Mouse (Mus musculus) left cerebral cortex, adult 9 months (tissue): ENCODE data around the gene Odf2.

Source experiments
- DNase-seq, 2 experiments: peaks; one replicate each; pipeline ENCODE4 v3.0.0; 2022; ENCODE audit warnings: low spot score in 2 of 2

Gene Odf2

GRCm38 (mm10) chr2:29889066-29889944, at the start of gene Odf2:
Odf2 (plus strand) TSS chr2:29889221.
- peak; percentile 97 to 100 for DNase-seq

GRCm38 (mm10) chr2:29839460-29839859, 49.6 kb upstream of the Odf2 start:
- no peak for DNase-seq

DNA sequence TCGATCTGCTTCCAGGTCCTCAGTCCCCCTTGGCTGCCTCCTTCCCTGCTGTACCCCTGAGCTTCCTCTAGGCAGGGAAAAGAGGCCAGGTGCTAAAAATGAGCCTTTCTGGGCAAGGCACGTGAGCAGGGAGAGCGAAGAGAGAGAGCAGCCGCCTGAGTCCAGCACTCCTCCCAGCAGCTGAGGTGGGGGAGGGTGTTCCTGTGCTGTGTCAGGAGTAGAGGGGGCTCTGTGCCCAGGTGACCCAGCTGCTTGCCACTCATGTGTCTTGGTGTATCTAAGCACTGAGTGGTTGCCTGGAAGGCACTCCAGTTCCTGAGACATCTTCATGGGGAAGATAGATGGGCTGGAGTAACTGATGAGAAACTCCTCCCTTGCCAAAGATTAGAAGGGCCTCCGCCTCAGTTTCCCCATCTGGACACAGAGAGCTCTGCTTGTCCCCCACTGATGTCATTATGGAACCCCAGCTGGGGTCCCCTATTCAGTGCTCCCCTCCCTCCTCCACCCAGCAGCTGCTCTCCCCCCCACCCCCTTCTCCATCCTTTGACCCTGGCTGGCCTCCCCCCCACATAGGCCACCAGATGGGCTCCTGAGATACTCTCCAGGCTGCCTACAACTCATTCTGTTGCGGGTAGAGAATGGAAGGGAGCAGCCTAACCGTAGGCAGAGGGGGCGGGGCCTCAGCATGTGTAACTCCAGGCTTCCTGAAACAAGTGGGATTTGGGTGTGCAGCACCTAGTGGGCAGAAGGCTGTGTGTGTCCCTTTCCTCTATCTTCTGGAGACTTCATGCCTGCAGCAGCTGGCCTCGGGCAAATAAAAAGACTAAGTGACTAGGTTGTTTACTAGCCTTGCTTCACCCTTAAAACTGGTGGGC, 45.6 kb upstream of the Odf2 start:
- peak in 1 of 2 experiments; percentile 61 for DNase-seq

- no peak for DNase-seq
Measured at GRCm38 (mm10) chr2:29844115-29844514, 44.9 kb upstream of the Odf2 start.

DNA sequence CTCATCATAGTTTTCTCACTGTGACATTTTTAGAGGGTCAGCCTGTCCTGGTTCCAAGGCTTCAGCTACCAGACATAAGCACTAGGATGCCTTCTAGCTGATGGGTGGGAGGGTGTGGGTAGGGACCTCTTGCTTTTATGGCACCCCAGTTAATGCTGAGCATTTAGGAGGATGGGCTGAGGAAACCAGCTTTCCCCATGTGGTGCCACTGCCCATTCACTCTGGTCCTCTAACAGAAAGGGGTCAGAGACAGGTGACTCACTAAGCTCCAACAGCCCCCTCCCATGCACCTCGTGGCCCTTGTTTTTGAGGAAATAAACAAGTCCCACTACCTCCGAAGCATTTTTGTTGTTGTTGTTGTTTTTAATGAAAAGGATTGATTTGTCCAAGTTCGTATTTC, 44.4 kb upstream of the Odf2 start:
- DNase-seq: no peak

DNA sequence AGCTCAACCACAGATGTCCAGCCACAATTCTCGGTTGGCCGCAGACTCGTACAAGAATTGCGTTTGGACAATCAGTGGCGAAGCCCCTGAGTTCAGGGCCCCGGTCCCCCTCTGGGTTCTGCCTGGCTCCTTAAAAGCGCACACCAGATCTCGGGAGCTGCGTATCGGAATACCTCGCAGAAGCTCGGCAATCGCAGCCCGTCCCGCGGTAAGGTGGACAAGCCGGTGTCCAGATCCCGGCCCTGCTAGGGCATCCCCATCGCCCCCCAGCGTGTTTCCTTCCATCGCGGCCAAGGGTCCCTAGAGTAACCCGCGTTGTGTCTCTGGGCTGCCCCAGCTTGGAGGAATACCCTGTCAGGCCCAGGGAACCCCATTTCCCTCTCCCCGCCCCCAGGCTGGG, 43.4 kb upstream of the Odf2 start:
- no peak for DNase-seq

DNA sequence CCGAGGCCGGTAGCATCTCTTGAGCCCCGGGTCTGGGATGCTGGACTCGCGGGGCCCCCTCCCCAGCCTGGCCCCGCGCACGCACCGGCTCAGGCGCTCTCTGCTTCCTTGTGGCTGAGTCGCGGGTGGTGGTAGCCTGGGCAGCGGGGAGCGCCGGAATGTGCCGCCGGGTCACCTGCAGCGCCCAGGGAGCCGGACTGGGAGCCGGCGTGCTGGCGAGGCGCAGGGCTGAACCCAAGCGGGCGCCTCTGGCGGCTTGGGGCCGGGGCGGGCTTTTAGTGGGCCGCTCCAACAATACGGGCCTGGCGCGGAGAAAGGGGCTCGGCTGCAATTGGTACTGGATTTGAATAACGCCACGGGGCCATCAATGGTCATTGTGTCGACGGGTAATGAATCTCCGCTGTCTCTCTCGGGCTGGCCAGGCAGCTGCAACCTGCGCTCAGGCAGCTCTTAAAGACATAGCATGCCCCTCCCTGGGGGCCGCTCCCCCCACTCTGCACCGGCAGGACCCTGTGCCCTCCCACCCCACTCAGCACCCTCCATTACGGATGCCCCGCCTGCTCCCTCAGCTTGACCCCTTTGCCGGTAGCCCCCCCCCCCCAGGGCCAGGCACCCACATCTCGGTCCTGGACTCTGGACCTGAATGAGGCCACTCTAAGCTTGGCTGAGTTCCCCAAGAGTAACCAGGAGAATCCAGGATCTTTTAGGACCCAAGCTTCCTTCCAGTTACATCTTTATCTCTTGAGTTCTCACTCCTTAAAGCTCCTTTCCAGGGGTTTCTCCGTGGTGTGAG, 42.8 kb upstream of the Odf2 start:
- no peak for DNase-seq

DNA sequence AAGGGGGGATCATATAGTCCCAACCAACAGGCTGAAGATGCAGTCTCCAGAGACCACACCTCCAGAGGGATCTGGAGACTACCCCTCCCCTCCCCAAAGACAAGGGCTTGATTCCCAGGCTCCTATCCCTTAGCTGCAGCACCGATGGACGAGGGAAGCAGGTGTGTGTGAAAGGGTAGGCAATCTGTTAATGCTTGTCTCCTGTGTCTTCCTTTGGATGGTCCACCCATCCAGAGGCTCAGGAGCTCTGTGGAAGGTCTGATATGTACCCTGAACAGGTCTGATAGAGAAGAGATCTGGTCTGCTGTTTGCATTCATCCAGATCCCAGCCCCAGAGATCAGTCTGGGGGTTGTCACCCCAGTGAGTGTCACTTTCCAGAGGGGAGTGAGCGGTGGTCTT, 42.1 kb upstream of the Odf2 start:
- no peak for DNase-seq

DNA sequence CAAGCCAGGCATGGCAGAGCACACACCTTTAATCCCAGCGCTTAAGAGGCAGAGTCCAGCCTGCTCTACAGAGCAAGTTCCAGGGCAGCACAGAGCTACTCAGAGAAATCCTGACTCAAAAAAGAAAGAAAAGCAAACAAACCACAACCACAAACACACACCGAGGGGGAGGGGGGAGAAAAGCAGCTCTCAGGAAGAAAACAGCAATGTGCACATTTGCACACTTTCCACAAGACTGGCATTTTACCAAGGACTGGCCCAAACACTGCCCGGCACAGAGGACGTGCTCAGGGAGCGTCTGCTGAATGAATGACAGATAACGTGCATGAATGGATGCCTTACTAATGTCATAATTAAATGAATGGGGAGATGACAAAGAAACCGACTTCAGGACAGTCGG, 40.0 kb upstream of the Odf2 start:
- DNase-seq: no peak

DNA sequence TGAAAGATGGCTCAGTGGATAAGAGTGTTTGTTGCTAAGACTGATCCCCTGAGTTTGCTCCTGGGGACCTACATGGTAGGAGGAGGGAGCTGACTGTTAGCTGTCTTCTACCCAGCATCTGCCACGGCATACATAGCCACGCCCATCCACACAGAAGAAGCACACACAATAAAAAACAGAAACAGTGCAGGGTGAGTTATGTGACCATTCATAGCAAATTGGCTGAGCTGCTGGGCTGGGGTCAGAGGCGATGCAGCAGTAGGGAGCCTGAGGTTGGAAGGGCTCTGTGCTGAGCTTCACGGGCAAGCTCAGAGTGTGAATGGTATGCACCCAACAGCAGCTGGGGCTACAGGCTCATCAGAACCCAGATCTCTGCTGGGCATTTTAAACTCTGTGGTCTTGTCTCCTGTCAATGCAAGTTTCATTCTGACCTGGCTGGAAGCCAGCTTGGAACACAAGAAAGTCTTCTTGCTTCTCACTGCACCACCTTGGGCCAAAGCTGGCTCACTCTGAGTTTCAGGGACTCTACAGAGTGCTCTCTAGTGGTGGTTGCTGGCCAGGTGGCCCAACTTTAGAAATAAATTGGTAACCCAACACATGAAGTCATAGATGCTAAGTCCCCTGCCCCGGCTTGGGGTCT, 39.1 kb upstream of the Odf2 start:
- no peak for DNase-seq

DNA sequence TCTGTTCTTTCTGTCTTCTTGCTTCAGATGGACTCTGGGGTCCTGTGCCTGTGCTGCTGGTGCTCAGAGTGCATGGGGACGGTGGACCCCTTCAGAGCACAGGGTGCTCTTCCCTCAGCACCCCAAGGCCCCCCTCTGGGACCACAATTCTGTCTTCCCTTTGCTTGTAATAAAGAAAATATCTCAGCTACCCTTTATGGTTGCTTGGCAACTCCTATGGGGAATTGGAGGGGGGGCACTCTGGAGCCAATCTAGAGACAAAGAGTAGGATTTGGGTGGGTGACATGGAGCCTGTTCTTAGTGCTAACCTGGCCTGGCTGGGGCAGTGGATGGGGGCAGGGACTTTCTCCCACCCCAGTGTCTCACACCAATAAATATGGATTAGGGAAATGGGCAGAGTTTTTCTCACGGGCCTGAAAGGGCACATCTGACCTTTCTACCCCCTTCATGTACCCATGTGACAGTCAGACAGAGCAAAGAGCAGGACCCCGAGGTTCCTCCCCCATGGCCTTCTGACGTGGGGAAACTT, 36.0 kb upstream of the Odf2 start:
- DNase-seq: no peak

DNA sequence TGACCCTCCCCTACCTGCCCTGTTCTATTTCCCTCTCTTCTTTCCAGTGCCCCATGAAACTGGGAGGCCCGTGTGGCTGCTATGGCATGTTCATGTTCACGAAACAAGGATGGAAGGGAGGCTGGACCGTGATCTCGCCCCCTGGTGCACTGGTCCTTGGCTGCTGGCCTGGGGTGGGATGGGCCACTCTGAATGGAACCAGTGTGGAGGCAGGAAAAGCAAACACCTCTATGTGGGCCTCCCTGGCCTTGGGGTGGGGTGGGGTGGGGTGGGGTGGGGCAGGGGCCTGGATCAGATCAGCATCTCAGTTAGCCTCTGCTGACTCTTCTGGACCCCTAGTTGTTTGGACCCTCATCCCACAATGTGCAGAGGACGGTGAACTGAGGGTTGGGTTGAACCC, 35.3 kb upstream of the Odf2 start:
- no peak for DNase-seq

- no peak for DNase-seq
Measured at GRCm38 (mm10) chr2:29855585-29856210, 33.3 kb upstream of the Odf2 start.

DNA sequence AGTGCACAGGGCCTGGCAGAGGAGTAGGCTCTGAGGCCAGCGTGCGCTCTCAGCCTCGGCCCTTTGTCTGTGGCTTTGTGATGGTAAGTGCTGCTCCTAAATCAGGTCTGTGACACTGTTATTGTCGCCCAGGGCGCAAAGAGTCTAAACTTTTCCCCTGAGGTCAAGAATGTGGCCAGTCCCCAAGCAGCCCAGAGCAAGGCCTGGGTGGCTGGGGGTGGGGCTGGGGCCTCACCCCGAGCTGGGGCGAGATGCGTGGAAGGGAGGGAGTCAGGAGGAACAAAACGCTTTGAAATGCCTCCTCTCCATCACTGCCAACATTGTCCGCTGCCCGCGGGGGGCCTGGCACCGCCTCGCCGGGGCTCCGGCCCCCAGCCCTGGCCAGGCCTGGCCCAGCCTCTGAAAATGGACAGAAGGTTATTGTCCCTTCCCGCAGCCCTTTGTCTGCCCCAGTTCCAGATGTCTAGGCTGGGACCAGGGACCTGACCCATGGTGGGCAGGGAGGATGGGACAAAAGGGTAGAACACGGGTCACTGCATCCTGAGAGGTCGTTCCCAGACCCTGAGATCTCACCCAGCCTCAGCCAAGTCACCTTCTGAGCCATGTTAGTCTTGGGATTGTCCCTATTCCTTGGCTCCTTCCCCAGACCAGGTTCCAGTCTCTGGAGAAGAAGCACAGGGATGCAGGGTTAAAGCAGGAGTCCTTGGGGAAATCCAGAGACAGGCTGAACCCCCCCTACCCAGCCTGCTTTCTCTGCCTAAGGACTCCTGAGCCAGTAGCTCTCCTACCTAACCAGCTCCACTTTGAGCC, 32.4 kb upstream of the Odf2 start:
- DNase-seq: peak in 1 of 2 experiments; percentile 48

DNA sequence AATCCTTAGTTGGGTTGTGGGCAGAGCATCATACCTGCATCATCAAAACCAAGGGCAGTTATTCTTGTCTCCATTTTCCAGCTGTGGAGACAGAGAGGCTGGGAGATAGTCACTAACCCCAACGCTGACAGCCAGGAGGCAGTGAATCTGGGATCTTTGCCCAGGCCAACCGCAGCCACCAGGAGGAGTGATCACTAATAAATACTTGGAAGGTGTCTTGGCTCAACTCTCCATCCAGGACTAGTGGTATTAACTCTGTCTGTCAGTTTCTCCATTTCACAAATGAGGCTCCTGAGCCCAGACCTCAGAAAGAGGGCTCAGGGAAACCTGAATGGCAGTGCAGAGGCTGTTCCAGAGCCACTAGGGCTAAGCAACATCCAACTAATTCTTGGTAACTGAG, 31.7 kb upstream of the Odf2 start:
- DNase-seq: no peak

DNA sequence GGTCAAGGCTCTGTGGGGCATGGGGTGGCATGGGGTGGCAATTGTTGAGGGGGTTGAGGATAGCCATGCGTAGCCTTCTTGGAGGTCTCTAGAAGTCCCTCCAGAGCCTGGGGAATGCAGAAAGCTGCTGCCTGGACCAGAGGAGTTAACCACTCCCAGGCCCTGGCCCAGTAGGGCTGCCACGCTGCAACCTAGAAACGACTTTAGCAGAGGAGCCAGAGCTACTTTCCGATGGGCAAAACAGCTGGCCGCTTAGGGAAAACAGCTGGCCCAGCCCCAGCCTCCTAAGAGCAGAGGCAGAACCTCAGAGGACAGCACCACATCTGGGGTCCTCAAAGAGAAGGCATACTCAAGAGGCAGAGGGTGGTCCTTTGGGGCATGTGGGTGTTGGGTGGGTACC, 31.1 kb upstream of the Odf2 start:
- DNase-seq: no peak

DNA sequence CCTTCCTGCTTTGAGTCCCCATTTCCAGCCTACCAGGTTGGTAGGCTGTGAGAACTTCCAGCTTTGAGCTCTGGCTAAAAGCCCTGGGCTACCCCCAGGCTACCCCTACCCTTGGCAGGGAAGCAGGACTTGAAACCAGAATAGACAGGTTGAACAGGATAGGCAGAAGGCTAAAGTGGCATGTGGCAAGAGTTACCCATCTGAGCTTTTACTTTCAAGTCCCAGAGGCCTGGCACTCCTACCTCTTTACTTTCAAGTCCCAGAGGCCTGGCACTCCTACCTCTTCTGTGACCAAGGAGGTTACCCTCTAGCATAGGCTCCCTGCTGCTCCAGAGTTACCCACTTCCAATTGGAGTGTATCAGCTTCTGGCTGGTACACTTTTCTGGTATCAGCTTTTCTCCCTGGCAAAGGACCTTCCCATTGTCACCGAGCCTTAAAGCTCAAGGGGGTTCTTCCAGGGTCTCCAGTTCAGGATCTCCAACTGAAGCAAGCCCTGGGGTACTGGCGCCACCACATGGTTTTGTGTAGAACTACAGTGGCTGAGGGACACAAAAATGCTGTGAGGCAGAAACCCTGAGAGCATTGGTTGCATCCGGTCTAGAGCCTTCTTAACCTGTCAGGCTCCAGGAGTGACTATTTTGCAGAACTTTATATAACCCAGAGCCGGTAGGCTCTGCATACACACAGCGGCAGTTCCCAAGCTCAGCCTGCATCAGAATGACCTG, 30.1 kb upstream of the Odf2 start:
- peak in 1 of 2 experiments; percentile 71 for DNase-seq

- DNase-seq: no peak
Measured at GRCm38 (mm10) chr2:29865125-29865524, 23.9 kb upstream of the Odf2 start.

GRCm38 (mm10) chr2:29868949-29869645, 19.9 kb upstream of the Odf2 start, which contains the start of gene Cercam:
Cercam (plus strand) TSS chr2:29869164.
- DNase-seq: peak; percentile 59 to 84
